Mouse (Mus musculus): ENCODE measurements around the gene Shb.

DNA sequence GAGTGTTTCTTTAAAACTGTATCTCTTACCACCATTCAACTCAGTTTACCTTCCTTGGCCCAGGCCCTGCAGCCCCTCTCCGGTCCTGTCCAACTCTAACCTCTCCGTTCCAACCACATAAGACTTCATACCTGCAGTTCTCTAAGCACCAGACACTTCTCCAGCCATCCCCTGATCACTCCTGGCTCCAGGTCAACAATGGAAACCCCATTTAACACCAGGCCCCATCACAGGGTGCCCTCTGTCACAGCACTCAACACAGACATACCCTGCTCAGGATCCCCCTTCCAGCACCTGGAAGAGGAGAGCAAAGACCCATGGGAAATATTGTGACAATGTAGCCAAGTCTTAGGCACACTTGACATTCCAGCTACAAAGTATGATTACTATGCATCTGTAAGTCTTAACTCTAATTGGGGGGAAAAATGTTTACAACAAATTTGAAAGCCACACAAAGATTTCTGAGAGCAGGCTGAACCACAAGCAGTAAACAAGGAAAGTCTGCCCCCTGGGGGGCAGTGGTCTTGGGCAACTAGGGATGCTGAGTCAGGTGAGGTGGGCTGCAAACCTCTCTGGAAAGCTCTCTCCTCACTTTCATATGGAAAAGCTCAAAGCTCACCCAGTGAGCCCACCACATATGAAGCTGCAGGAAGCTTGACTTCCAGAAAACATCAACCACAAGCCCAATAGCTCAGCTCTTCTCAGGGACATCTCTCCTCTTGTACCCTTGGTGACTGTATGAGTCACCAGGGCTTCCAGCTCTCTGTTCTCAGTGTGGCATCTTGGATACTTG is 4.5 kb downstream of the Shb start:
- no peak for TF ChIP-seq CTCF (IDR thresholded peaks at IDR 0.05; ENCODE audit: insufficient read depth, low read depth, low read length)
- TF ChIP-seq POLR2A (IDR thresholded peaks at IDR 0.05; ENCODE audit: insufficient read depth, low read depth, low read length): no peak
